Mouse (Mus musculus) midbrain, embryonic 12.5 days (tissue): ENCODE measurements around the gene Ccr6. TPM values are rescaled to one million over a fixed set of nuclear protein-coding genes. Genes with fewer than 3 reads are reported as not detected.

Source experiments
- ATAC-seq: fragments of 200-750 bp; cut with Nextera tagmentation; 2 replicates; pipeline ENCODE4 v1.8.0; 2017; ENCODE audit warnings: low read depth, moderate TSS enrichment, moderate library complexity; ENCODE audit not compliant: low FRiP score
- H3K27ac ChIP-seq: fragments of 300-500 bp; sonication (generic); replicated peaks from 2 replicates; pipeline ENCODE4 v1.5.1; 2016; ENCODE audit warnings: mild to moderate bottlenecking
- H3K27me3 ChIP-seq: fragments of 300-500 bp; sonication (generic); 2 replicates; pipeline ENCODE4 v1.6.1; 2016; ENCODE audit warnings: mild to moderate bottlenecking
- H3K36me3 ChIP-seq: fragments of 300-500 bp; sonication (generic); 2 replicates; pipeline ENCODE4 v1.6.1; 2016
- H3K4me1 ChIP-seq: fragments of 300-500 bp; sonication (generic); 2 replicates; pipeline ENCODE4 v1.6.1; 2016
- H3K4me2 ChIP-seq: fragments of 300-500 bp; sonication (generic); replicated peaks from 2 replicates; pipeline ENCODE4 v1.6.1; 2016; ENCODE audit warnings: mild to moderate bottlenecking, moderate library complexity
- H3K4me3 ChIP-seq: fragments of 300-500 bp; sonication (generic); 2 replicates; pipeline ENCODE4 v1.5.1; 2016; ENCODE audit warnings: mild to moderate bottlenecking
- H3K9ac ChIP-seq: fragments of 300-500 bp; sonication (generic); replicated peaks from 2 replicates; pipeline ENCODE4 v1.6.1; 2016; ENCODE audit warnings: mild to moderate bottlenecking, moderate library complexity
- H3K9me3 ChIP-seq: fragments of 300-500 bp; sonication (generic); 2 replicates; pipeline ENCODE4 v1.6.1; 2016; ENCODE audit warnings: mild to moderate bottlenecking
- WGBS: fragments of 180-500 bp; shearing (Covaris S2); methylation state at CpG from one replicate; pipeline ENCODE4 v1.1.7; 2016; 5-methylcytosine and 5-hydroxymethylcytosine counted together
- polyA plus RNA-seq: library from polyadenylated mRNA; unstranded; fragments of >200 nt; fragmentation: Nextera tagmentation; extraction: Ambion mirVana; gene quantifications from 2 replicates; pipeline ENCODE4 v1.2.1, GENCODE M21; 2016

Ccr6 gene
- polyA plus RNA-seq, 1 experiment from 2014 or later = not detected

DNA sequence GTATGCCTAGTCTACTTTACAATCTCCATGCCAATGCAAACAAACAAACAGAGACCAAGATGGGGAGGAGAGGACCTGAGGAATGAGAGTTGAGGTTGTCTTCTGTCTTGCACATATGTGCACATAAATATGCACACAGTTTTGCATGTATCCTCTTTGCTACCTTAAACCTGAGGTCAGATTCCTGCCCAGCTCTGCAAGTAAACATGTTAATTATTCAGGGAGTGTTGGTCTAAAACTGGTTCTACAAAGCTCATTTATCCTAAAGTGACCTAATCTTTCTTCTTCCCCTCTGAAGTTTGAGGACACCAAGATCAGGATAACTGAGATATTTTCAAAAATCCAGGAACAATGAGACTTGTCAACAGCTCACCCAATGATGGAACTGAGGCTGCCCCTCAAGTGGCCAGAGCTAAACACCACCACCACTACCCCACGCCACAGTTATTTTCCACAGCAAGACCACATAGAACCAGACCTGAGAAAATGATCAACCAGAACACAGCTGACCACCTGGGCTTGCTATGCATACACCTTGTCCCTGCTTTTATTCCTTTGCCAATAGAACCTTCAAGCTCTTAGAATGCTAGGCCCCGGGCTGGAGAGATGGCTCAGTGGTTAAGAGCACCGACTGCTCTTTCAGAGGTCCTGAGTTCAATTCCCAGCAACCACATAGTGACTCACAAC lies 54.3 kb downstream of the Ccr6 start:
- Histone ChIP-seq H3K9ac (no peak overlapping the region), H3K4me1 (0 out of 2 replicates have a peak, but pooled peaks cover under 1% of the 10 kb centered on the region), H3K27ac (no peak overlapping the region), H3K4me2 (no peak overlapping the region), H3K27me3 (no peaks in the 10 kb centered on the region; the same call in 1 of the 2 replicates), H3K36me3 (no peaks in the 10 kb centered on the region), H3K9me3 (no peaks in the 10 kb centered on the region), H3K4me3 (no peak overlapping the region)
- WGBS = 87% methylated on average over 3 of the region's 3 CpGs
- no peak for ATAC-seq

GRCm38 (mm10) chr17:8290736-8291135 lies 54.9 kb downstream of the Ccr6 start:
- Histone ChIP-seq H3K9me3 (no peaks in the 10 kb centered on the region), H3K27me3 (no peaks in the 10 kb centered on the region), H3K27ac (no peak overlapping the region), H3K36me3 (no peaks in the 10 kb centered on the region), H3K4me1 (no peaks in the 10 kb centered on the region), H3K4me2 (no peak overlapping the region), H3K4me3 (no peak overlapping the region), H3K9ac (no peak overlapping the region)
- no peak for ATAC-seq

DNA sequence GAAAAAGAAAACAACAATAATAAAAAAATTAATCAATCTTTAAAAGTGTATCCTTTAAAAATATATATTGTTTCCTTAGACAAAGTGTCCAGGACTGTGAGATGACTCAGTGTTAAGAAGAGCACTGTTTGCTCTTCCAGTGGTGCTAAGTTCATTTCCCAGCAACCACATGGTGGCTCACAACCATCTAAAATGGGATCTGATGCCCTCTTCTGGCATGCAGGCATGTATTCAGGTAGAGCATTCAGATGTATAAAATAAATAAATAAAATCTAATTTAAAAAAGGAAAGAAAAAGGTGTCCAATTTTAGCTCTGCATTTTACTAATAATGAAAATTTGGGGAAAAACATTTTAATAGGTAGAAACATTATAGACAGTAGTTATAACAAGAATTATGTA lies 60.0 kb downstream of the Ccr6 start:
- Histone ChIP-seq H3K9me3 (no peaks in the 10 kb centered on the region), H3K36me3 (0 out of 2 replicates have a peak, but pooled peaks cover 3% of the 10 kb centered on the region), H3K27ac (no peak overlapping the region), H3K4me3 (no peak overlapping the region), H3K4me2 (no peak overlapping the region), H3K4me1 (no peaks in the 10 kb centered on the region), H3K27me3 (no peaks in the 10 kb centered on the region), H3K9ac (no peak overlapping the region)
- no peak for ATAC-seq

GRCm38 (mm10) chr17:8296313-8296844 lies 60.5 kb downstream of the Ccr6 start:
- no peak overlapping the region for H3K27ac ChIP-seq
- H3K9ac ChIP-seq = no peak overlapping the region
- ATAC-seq = no peak
- no peaks in the 10 kb centered on the region for H3K9me3 ChIP-seq
- no peak overlapping the region for H3K4me3 ChIP-seq
- no peaks in the 10 kb centered on the region for H3K4me1 ChIP-seq
- H3K27me3 ChIP-seq = no peaks in the 10 kb centered on the region
- 0 out of 2 replicates have a peak, but pooled peaks cover 3% of the 10 kb centered on the region for H3K36me3 ChIP-seq
- WGBS = 86% methylated on average over 9 of the region's 9 CpGs
- H3K4me2 ChIP-seq = no peak overlapping the region

- Histone ChIP-seq H3K9me3 (no peaks in the 10 kb centered on the region), H3K27ac (no peak overlapping the region), H3K36me3 (0 out of 2 replicates have a peak, but pooled peaks cover 3% of the 10 kb centered on the region), H3K4me3 (no peak overlapping the region), H3K9ac (no peak overlapping the region), H3K4me1 (no peaks in the 10 kb centered on the region), H3K4me2 (no peak overlapping the region), H3K27me3 (no peaks in the 10 kb centered on the region)
- WGBS = 89% methylated on average over 5 of the region's 5 CpGs
- no peak for ATAC-seq
These were observed 61.9 kb downstream of the Ccr6 start for GRCm38 (mm10) chr17:8297746-8298145.

- no peaks in the 10 kb centered on the region for H3K9me3 ChIP-seq
- WGBS = 91% methylated on average over 2 of the region's 2 CpGs
- 0 out of 2 replicates have a peak, but pooled peaks cover 3% of the 10 kb centered on the region for H3K36me3 ChIP-seq
- no peak overlapping the region for H3K4me2 ChIP-seq
- no peak overlapping the region for H3K9ac ChIP-seq
- ATAC-seq = no peak
- no peak overlapping the region for H3K4me3 ChIP-seq
- H3K27me3 ChIP-seq = no peaks in the 10 kb centered on the region
- H3K4me1 ChIP-seq = no peaks in the 10 kb centered on the region
- H3K27ac ChIP-seq = no peak overlapping the region
These were observed 62.4 kb downstream of the Ccr6 start for GRCm38 (mm10) chr17:8298281-8298680.

DNA sequence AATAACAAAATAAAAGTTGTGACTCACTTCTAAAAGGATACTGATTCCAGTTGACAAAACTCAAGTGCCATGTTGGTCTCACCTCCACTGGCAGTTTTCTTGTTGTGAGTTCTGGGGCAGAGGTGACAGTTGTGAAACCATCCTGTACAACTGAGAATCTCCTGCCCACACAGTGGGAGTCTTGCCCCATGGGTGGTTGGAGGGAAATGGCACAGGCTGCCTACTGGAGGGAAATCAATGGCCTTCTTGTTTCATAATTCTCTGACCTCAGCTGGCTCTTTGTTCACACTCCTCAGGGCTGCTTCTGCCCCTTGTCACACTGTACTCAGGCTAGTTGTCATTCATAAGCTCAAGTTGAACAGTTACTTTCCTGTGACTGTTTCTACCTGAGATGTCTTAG lies 63.7 kb downstream of the Ccr6 start:
- no peak for ATAC-seq

GRCm38 (mm10) chr17:8301515-8301914 lies 65.7 kb downstream of the Ccr6 start:
- Histone ChIP-seq H3K9me3 (no peaks in the 10 kb centered on the region), H3K4me2 (no peak overlapping the region), H3K36me3 (0 out of 2 replicates have a peak, but pooled peaks cover 3% of the 10 kb centered on the region), H3K9ac (no peak overlapping the region), H3K27me3 (0 out of 2 replicates have a peak, but pooled peaks cover 5% of the 10 kb centered on the region), H3K27ac (no peak overlapping the region), H3K4me3 (no peak overlapping the region), H3K4me1 (no peaks in the 10 kb centered on the region)
- ATAC-seq = no peak
- 73% methylated on average over 4 of the region's 4 CpGs for WGBS

More for the DNA sequence above, 63.7 kb downstream of the Ccr6 start:
- Histone ChIP-seq H3K27ac (no peak overlapping the region), H3K9me3 (no peaks in the 10 kb centered on the region), H3K36me3 (0 out of 2 replicates have a peak, but pooled peaks cover 3% of the 10 kb centered on the region), H3K9ac (no peak overlapping the region), H3K4me1 (no peaks in the 10 kb centered on the region), H3K27me3 (0 out of 2 replicates have a peak, but pooled peaks cover 4% of the 10 kb centered on the region), H3K4me3 (no peak overlapping the region), H3K4me2 (no peak overlapping the region)

- no peaks in the 10 kb centered on the region for H3K9me3 ChIP-seq
- H3K27ac ChIP-seq = no peak overlapping the region
- no peak overlapping the region for H3K9ac ChIP-seq
- H3K4me3 ChIP-seq = no peak overlapping the region
- no peak overlapping the region for H3K4me2 ChIP-seq
- ATAC-seq = no peak
- H3K27me3 ChIP-seq = 0 out of 2 replicates have a peak, but pooled peaks cover 8% of the 10 kb centered on the region
- 80% methylated on average over 7 of the region's 7 CpGs for WGBS
- no peaks in the 10 kb centered on the region for H3K4me1 ChIP-seq
- no peaks in the 10 kb centered on the region for H3K36me3 ChIP-seq
These were observed 67.1 kb downstream of the Ccr6 start for GRCm38 (mm10) chr17:8302772-8303438.

- H3K9me3 ChIP-seq = no peaks in the 10 kb centered on the region
- no peak overlapping the region for H3K4me3 ChIP-seq
- no peak overlapping the region for H3K27ac ChIP-seq
- no peaks in the 10 kb centered on the region for H3K36me3 ChIP-seq
- H3K27me3 ChIP-seq = 0 out of 2 replicates have a peak, but pooled peaks cover 8% of the 10 kb centered on the region
- no peak for ATAC-seq
- H3K4me2 ChIP-seq = no peak overlapping the region
- WGBS = 77% methylated on average over 5 of the region's 5 CpGs
- no peak overlapping the region for H3K9ac ChIP-seq
- no peaks in the 10 kb centered on the region for H3K4me1 ChIP-seq
These were observed 67.8 kb downstream of the Ccr6 start for GRCm38 (mm10) chr17:8303671-8304070.

- Histone ChIP-seq H3K9ac (no peak overlapping the region), H3K4me2 (no peak overlapping the region), H3K4me1 (no peaks in the 10 kb centered on the region), H3K9me3 (no peaks in the 10 kb centered on the region), H3K27me3 (0 out of 2 replicates have a peak, but pooled peaks cover 8% of the 10 kb centered on the region), H3K4me3 (no peak overlapping the region), H3K36me3 (no peaks in the 10 kb centered on the region), H3K27ac (no peak overlapping the region)
- no peak for ATAC-seq
- WGBS = 29% methylated on average over 3 of the region's 3 CpGs
These were observed 70.0 kb downstream of the Ccr6 start for GRCm38 (mm10) chr17:8305801-8306200.
